Mouse (Mus musculus): Measurements from ENCODE around the gene B230307C23Rik.
"Not testable (repeated sequence)": the region's sequence is repeated elsewhere in the genome, so short reads cannot be mapped to it uniquely, and the experiment has no call there.

B230307C23Rik gene

GRCm38 (mm10) chr16:98022657-98023345 lies 25.7 kb downstream of the B230307C23Rik start:
- DNase-seq: no peak

GRCm38 (mm10) chr16:98026186-98026585 lies 29.1 kb downstream of the B230307C23Rik start:
- not testable (repeated sequence) for DNase-seq

- not testable (repeated sequence) for DNase-seq
Measured at GRCm38 (mm10) chr16:98034971-98035370, 37.9 kb downstream of the B230307C23Rik start.

GRCm38 (mm10) chr16:98041676-98042075 lies 44.6 kb downstream of the B230307C23Rik start:
- no peak for DNase-seq

- DNase-seq: not testable (repeated sequence)
Measured at GRCm38 (mm10) chr16:98079382-98079781, 82.3 kb downstream of the B230307C23Rik start.

GRCm38 (mm10) chr16:98081140-98081539 lies 84.0 kb downstream of the B230307C23Rik start:
- not testable (repeated sequence) for DNase-seq

Data from cerebellum, adult 9-11 months (tissue).